Mouse (Mus musculus) embryonic facial prominence, embryonic 11.5 days (tissue): ENCODE results near the gene Tmem253. TPM values are rescaled to one million over a fixed set of nuclear protein-coding genes. Genes with fewer than 3 reads are reported as not detected.

ENCODE experiments used
- ATAC-seq: fragments of 200-750 bp; cut with Nextera tagmentation; replicated peaks from 2 replicates; pipeline ENCODE4 v1.8.0; 2017; ENCODE audit warnings: low read depth; ENCODE audit not compliant: insufficient number of reproducible peaks, low FRiP score, low TSS enrichment
- DNase-seq: peaks from one replicate; pipeline ENCODE4 v3.0.0-alpha.2; 2015; ENCODE audit warnings: low spot score
- H3K27ac ChIP-seq: fragments of 300-500 bp; sonication (generic); replicated peaks from 2 replicates; pipeline ENCODE4 v1.5.1; 2014; ENCODE audit warnings: mild to moderate bottlenecking, low read depth, low read length, control low read depth
- H3K27me3 ChIP-seq: fragments of 300-500 bp; sonication (generic); 2 replicates; pipeline ENCODE4 v1.6.1; 2014; ENCODE audit warnings: mild to moderate bottlenecking, low read length, moderate library complexity, mixed read lengths; ENCODE audit not compliant: control insufficient read depth, insufficient read depth
- H3K36me3 ChIP-seq: fragments of 300-500 bp; sonication (generic); replicated peaks from 2 replicates; pipeline ENCODE4 v1.6.1; 2014; ENCODE audit warnings: low read depth, mild to moderate bottlenecking, low read length, moderate library complexity, mixed read lengths; ENCODE audit not compliant: control insufficient read depth, insufficient read depth
- H3K4me1 ChIP-seq: fragments of 300-500 bp; sonication (generic); 2 replicates; pipeline ENCODE4 v1.6.1; 2014; ENCODE audit warnings: low read length, mixed read lengths; ENCODE audit not compliant: control insufficient read depth, insufficient read depth
- H3K4me2 ChIP-seq: fragments of 300-500 bp; sonication (generic); 2 replicates; pipeline ENCODE4 v1.6.1; 2014; ENCODE audit warnings: low read depth, mild to moderate bottlenecking, control low read depth, low read length, moderate library complexity
- H3K4me3 ChIP-seq: fragments of 300-500 bp; sonication (generic); 2 replicates; pipeline ENCODE4 v1.5.1; 2014; ENCODE audit warnings: low read depth, low read length, control low read depth
- H3K9ac ChIP-seq: fragments of 300-500 bp; sonication (generic); replicated peaks from 2 replicates; pipeline ENCODE4 v1.6.1; 2014; ENCODE audit warnings: mild to moderate bottlenecking, control low read depth, low read length
- H3K9me3 ChIP-seq: fragments of 300-500 bp; sonication (generic); replicated peaks from 2 replicates; pipeline ENCODE4 v1.6.1; 2016; ENCODE audit warnings: mild to moderate bottlenecking, low read length, inconsistent platforms, mixed read lengths; ENCODE audit not compliant: control insufficient read depth
- WGBS: fragments of 180-500 bp; shearing (Covaris S2); extraction: QIAGEN DNeasy Blood & Tissue Kit; methylation state at CpG from one replicate; pipeline ENCODE4 v1.1.7; 2014; 5-methylcytosine and 5-hydroxymethylcytosine counted together
- polyA plus RNA-seq: library from polyadenylated mRNA; unstranded; fragments of >200 nt; fragmentation: Nextera tagmentation; extraction: Ambion mirVana; gene quantifications from 2 replicates; pipeline ENCODE4 v1.2.1, GENCODE M21; 2014

Tmem253 gene
- polyA plus RNA-seq, 1 experiment from 2014 or later = 0.35 TPM

GRCm38 (mm10) chr14:52060800-52061199 lies 45.3 kb downstream of the Tmem253 start:
- Histone ChIP-seq H3K27me3 (no peaks in the 10 kb centered on the region), H3K4me3 (no peak overlapping the region), H3K9me3 (no peaks in the 10 kb centered on the region), H3K36me3 (no peaks in the 10 kb centered on the region), H3K27ac (no peak overlapping the region), H3K4me2 (no peak overlapping the region), H3K4me1 (no peaks in the 10 kb centered on the region), H3K9ac (no peak overlapping the region)
- ATAC-seq (no peak), DNase-seq (no peak)
- 85% methylated on average over 1 of the region's 1 CpGs for WGBS

- DNase-seq = no peak
- H3K4me1 ChIP-seq = no peaks in the 10 kb centered on the region
- no peak overlapping the region for H3K4me3 ChIP-seq
- H3K36me3 ChIP-seq = no peaks in the 10 kb centered on the region
- no peak overlapping the region for H3K9ac ChIP-seq
- H3K27me3 ChIP-seq = no peaks in the 10 kb centered on the region
- no peak overlapping the region for H3K27ac ChIP-seq
- H3K9me3 ChIP-seq = no peaks in the 10 kb centered on the region
- no peak overlapping the region for H3K4me2 ChIP-seq
- no peak for ATAC-seq
- whole genome bisulfite sequencing = 84% methylated on average over 8 of the region's 8 CpGs
Measured at GRCm38 (mm10) chr14:52061798-52062197, 46.3 kb downstream of the Tmem253 start.

GRCm38 (mm10) chr14:52066135-52066534 lies 50.7 kb downstream of the Tmem253 start:
- no peak for DNase-seq
- H3K4me1 ChIP-seq = no peaks in the 10 kb centered on the region
- no peaks in the 10 kb centered on the region for H3K9me3 ChIP-seq
- no peak for ATAC-seq
- no peak overlapping the region for H3K4me3 ChIP-seq
- H3K9ac ChIP-seq = no peak overlapping the region
- no peak overlapping the region for H3K27ac ChIP-seq
- 60% methylated on average over 4 of the region's 4 CpGs for WGBS
- no peaks in the 10 kb centered on the region for H3K27me3 ChIP-seq
- no peaks in the 10 kb centered on the region for H3K36me3 ChIP-seq
- no peak overlapping the region for H3K4me2 ChIP-seq

Other genes starting within 250 kb of the Tmem253 start
- not detected in 2 replicates for gene Ang4, start 242.1 kb upstream of the Tmem253 start, polyA plus RNA-seq
- gene AY358078, start 215.6 kb upstream of the Tmem253 start, polyA plus RNA-seq = not detected in 2 replicates
- not detected in 2 replicates for gene Ear6, start 162.0 kb upstream of the Tmem253 start, polyA plus RNA-seq
- 37.9 and 41.5 TPM in 2 replicates for gene Mettl17, start 130.8 kb upstream of the Tmem253 start, polyA plus RNA-seq
- gene Slc39a2, start 122.8 kb upstream of the Tmem253 start, polyA plus RNA-seq = 0.36 and 0.50 TPM in 2 replicates
- 11.0 and 12.8 TPM in 2 replicates for gene Ndrg2, start 101.5 kb upstream of the Tmem253 start, polyA plus RNA-seq
- gene Tppp2, start 97.2 kb upstream of the Tmem253 start, polyA plus RNA-seq = not detected in 2 replicates
- gene Rnase13, start 92.9 kb upstream of the Tmem253 start, polyA plus RNA-seq = not detected in 2 replicates
- 82.6 and 91.9 TPM in 2 replicates for gene Arhgef40, start 30.9 kb upstream of the Tmem253 start, polyA plus RNA-seq
- 54.7 and 63.2 TPM in 2 replicates for gene Zfp219, start 5.1 kb downstream of the Tmem253 start, polyA plus RNA-seq
- gene Olfr221, start 26.8 kb downstream of the Tmem253 start, polyA plus RNA-seq = not detected in 2 replicates
- gene Hnrnpc, start 88.4 kb downstream of the Tmem253 start, polyA plus RNA-seq = 1,003 and 1,066 TPM in 2 replicates
- gene Rpgrip1, start 95.0 kb downstream of the Tmem253 start, polyA plus RNA-seq = 86.1 and 97.9 TPM in 2 replicates
- 83.8 and 91.2 TPM in 2 replicates for gene Supt16, start 181.8 kb downstream of the Tmem253 start, polyA plus RNA-seq
- gene Chd8, start 242.1 kb downstream of the Tmem253 start, polyA plus RNA-seq = 47.5 and 55.4 TPM in 2 replicates